Mouse (Mus musculus): ENCODE measurements around the gene Ly6g5b. TPM values are rescaled to one million over a fixed set of nuclear protein-coding genes. Genes with fewer than 3 reads are reported as not detected.
A peak's percentile ranks its signal among the peaks of the same experiment; 100 is the strongest.

Gene Ly6g5b
- polyA plus RNA-seq, 1 experiment from 2014 or later: 1.2 TPM

DNA sequence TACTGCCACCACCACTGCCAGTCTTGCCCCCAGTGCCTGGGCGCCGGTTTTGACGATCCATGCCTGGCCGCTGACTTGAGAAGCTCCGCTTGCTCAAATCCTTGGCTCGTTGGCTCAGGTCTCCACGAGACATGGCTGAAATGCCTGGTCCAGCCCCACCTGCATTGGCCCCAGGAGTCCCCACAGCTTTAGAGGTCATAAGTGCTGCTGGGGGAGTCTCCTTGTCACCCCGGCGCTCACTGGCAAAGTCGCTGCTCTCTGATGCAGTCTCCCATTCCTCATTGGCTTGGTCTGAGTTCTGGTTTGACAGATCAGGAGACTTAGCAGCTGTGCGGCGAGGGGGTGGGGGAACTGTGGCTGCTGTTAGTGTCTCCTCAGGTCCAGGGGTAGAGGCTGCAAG lies 40.2 kb upstream of the Ly6g5b start:
- Histone ChIP-seq H3K4me1 (no peaks in the 10 kb centered on the region), H3K9me3 (no peaks in the 10 kb centered on the region), H3K9ac (replicated peaks) (no peak overlapping the region), H3K27me3 (no peaks in the 10 kb centered on the region), H3K4me3 (no peak overlapping the region), H3K4me2 (replicated peaks) (no peak overlapping the region), H3K27ac (replicated peaks) (no peak overlapping the region), H3K36me3 (peaks cover 98% of the 10 kb centered on the region)
- 92% methylated on average over 12 of the region's 12 CpGs for WGBS
- no peak for ATAC-seq (replicated peaks)

DNA sequence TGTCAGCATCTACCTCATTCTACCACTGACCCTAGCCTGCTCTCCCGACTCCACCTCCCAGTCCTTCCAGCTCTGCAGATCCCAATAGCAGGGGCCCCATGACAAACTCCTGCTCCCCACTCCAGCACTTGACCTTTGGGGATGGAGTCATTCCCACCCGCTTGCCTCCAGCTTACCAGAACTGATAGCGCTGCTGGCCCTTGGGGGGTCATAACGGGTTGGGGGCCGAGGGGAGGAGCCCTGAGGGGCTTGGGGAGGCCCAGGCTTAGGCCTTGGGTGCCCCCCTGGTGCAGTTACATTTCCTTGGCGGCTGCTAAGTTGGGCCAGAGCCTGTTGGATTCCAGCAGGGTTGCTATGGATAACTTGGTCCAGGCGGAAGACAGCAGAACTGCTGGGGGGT lies 39.4 kb upstream of the Ly6g5b start:
- Histone ChIP-seq H3K9me3 (no peaks in the 10 kb centered on the region), H3K27me3 (no peaks in the 10 kb centered on the region), H3K36me3 (peaks cover 98% of the 10 kb centered on the region), H3K9ac (replicated peaks) (no peak overlapping the region), H3K27ac (replicated peaks) (no peak overlapping the region), H3K4me3 (no peak overlapping the region), H3K4me2 (replicated peaks) (no peak overlapping the region), H3K4me1 (no peaks in the 10 kb centered on the region)
- 85% methylated on average over 7 of the region's 7 CpGs for WGBS
- ATAC-seq (replicated peaks): no peak

DNA sequence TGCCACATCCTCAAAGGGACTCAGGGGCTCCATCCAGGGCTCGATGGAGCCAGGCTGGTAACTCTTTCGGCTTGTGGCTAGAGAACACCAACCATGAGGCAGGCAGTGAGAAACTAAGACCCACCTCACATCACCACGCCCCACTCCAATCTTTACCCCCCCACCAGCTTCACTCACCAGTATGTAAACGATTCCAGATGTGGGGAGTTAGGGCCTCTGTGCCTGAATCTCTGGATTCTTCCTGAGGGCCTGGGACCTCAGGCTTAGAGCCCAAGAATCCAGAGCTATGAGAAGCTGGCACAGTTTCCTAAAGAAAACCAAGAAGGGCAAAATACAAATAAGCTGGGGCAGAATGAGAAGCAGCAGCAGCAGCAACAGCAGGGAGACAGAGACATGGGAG lies 38.7 kb upstream of the Ly6g5b start:
- ATAC-seq (replicated peaks): no peak
- Histone ChIP-seq H3K4me2 (replicated peaks) (no peak overlapping the region), H3K9me3 (no peaks in the 10 kb centered on the region), H3K36me3 (peaks cover 98% of the 10 kb centered on the region), H3K9ac (replicated peaks) (no peak overlapping the region), H3K4me1 (no peaks in the 10 kb centered on the region), H3K27ac (replicated peaks) (no peak overlapping the region), H3K27me3 (no peaks in the 10 kb centered on the region), H3K4me3 (no peak overlapping the region)
- 94% methylated on average over 4 of the region's 4 CpGs for WGBS

DNA sequence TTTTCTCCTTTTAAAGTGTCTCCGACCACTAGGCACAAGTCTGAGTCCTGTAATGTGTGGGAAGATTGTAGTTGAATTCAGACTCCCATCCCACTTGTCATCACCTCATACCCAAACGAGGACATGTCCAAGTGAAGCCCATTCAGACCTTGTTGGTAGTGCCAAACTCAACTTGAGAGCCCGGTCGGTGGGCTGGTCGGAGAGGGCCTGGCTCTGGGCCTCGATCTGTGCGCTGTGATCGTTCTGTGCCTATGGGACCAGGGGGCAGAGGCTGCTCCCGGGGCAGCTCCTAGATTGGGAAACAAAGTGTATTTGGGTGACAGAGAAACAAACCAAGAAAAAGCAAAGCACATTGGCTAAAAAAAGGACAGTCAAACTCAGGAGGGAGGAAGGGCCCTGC lies 37.8 kb upstream of the Ly6g5b start:
- H3K9ac ChIP-seq (replicated peaks): no peak overlapping the region
- no peak for ATAC-seq (replicated peaks)
- H3K27me3 ChIP-seq: no peaks in the 10 kb centered on the region
- no peak overlapping the region for H3K4me2 ChIP-seq (replicated peaks)
- no peaks in the 10 kb centered on the region for H3K4me1 ChIP-seq
- H3K36me3 ChIP-seq: peaks cover 97% of the 10 kb centered on the region
- H3K9me3 ChIP-seq: no peaks in the 10 kb centered on the region
- no peak overlapping the region for H3K4me3 ChIP-seq
- H3K27ac ChIP-seq (replicated peaks): no peak overlapping the region
- 91% methylated on average over 9 of the region's 9 CpGs for WGBS

DNA sequence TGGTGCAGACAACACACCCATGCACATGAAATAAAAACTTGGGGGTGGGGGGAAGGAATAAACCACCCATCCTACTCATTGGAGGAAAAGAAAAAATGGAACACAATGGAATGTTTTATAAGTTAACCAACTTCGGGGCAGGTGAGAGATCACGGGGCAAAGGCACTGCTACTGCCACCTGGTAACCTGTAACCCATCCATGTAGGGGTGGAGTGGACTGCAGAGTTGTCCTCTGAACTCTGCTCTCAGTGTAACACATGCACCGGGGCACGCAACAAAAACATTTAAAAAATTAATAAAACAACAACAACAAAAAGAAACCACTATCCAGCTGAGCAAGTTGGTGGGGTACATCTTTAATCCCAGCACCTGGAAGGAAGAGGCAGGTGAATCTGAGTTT lies 36.9 kb upstream of the Ly6g5b start:
- Histone ChIP-seq H3K4me2 (replicated peaks) (no peak overlapping the region), H3K4me1 (no peaks in the 10 kb centered on the region), H3K9me3 (no peaks in the 10 kb centered on the region), H3K4me3 (no peak overlapping the region), H3K27me3 (no peaks in the 10 kb centered on the region), H3K36me3 (peaks cover 96% of the 10 kb centered on the region), H3K9ac (replicated peaks) (no peak overlapping the region), H3K27ac (replicated peaks) (no peak overlapping the region)
- no peak for ATAC-seq (replicated peaks)
- WGBS: 92% methylated on average over 4 of the region's 4 CpGs

DNA sequence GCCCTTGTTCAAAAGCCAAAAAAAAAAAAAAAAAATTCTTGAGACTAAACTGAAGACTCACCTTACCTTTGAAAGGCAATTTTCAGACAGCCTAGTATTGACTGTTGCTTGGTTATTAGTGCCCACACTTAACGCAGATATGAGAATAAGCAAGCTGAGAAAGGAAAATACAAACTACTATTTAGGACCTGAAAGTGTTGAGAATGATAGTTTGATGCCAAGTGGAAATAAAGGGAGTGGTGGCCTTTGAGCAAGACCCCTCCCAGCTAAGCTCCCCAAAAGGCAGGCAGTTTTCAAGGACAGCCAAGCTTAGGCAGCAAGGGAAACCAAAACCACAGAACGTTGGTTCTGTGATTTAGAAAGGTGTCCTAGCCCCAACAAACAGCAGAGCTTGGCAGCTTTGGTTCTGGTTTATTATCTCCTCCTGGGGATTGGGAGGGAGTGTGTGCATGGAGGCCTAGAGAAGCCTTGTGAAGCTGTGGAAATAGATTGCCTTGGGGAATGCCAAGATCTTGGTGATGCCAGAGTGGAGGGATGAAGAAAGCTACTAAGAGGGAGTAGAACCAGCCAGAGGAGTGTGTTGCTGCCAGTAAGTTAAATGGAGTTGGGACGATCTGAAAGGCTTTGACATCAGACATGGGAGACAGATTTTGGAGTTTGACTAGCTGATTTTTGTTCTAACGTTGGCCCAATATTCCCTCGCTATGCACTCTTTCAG lies 32.9 kb upstream of the Ly6g5b start:
- WGBS: 60% methylated on average over 5 of the region's 5 CpGs
- Histone ChIP-seq H3K36me3 (peaks cover 96% of the 10 kb centered on the region), H3K4me3 (no peak overlapping the region), H3K4me2 (replicated peaks) (no peak overlapping the region), H3K4me1 (no peaks in the 10 kb centered on the region), H3K27me3 (no peaks in the 10 kb centered on the region), H3K9ac (replicated peaks) (no peak overlapping the region), H3K9me3 (no peaks in the 10 kb centered on the region), H3K27ac (replicated peaks) (peak overlapping the region; percentile 14; the same call in 1 of the 2 replicates)
- no peak for ATAC-seq (replicated peaks)

DNA sequence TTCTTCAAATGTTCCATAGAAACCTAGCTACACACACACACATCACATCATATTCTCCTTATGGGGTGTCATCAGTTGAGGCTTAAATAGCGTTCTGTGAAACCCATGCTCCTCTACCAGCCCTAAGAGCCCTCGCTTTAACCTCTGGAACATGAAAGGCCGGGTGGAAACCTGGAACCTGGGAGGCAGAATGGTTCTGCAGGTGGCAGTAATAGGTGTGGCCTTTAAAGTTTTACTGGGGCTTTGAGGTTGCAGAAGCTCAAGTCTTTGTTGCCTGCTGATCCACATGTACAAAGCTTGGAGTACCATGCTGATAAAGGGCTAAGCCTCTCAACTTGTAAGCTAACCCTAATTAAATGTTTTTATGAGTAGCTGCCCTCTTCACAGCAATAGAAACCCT lies 32.1 kb upstream of the Ly6g5b start:
- ATAC-seq (replicated peaks): no peak
- Histone ChIP-seq H3K36me3 (peaks cover 96% of the 10 kb centered on the region), H3K4me3 (no peak overlapping the region), H3K9ac (replicated peaks) (no peak overlapping the region), H3K9me3 (no peaks in the 10 kb centered on the region), H3K4me2 (replicated peaks) (no peak overlapping the region), H3K27ac (replicated peaks) (peak overlapping the region; percentile 0; the same call in 1 of the 2 replicates), H3K27me3 (no peaks in the 10 kb centered on the region), H3K4me1 (no peaks in the 10 kb centered on the region)
- 63% methylated on average over 3 of the region's 3 CpGs for WGBS

DNA sequence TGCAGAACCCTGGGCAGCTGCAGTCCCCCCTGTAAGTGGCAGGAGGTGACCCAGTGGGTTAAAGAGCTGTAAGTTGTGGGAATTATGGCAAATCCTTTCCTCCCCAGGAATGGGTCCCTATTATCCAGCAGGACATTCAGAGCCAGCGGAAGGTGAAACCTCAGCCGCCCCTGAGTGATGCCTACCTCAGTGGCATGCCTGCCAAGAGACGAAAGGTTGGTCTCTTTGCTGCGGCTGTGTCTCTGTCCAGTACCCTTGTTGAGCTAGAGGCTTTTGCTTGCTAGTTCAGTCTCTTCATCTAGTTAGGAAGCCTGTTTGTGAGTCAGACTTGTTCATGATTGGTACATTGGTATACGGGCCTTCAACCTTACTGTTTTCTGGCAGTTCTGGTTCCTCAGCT lies 30.9 kb upstream of the Ly6g5b start:
- Histone ChIP-seq H3K27ac (replicated peaks) (no peak overlapping the region), H3K36me3 (peaks cover 96% of the 10 kb centered on the region), H3K4me2 (replicated peaks) (no peak overlapping the region), H3K9ac (replicated peaks) (no peak overlapping the region), H3K9me3 (no peaks in the 10 kb centered on the region), H3K27me3 (no peaks in the 10 kb centered on the region), H3K4me1 (no peaks in the 10 kb centered on the region), H3K4me3 (no peak overlapping the region)
- no peak for ATAC-seq (replicated peaks)
- WGBS: 85% methylated on average over 5 of the region's 5 CpGs

DNA sequence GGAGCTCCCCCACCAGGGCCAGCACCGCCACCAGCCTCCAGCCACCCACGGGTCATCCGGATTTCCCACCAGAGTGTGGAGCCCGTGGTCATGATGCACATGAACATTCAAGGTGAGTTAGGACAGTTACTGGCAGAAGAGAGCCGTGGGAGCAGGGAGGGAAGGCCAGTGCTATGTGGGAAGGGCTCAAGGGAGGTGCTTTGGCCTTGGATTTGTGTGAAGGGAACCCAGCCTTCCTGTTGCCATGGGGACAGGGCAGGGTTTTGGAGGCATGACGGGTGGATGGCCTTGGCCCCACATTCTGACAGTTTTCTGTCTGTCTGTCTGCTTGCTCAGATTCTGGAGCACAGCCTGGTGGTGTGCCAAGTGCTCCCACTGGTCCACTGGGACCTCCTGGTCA lies 26.7 kb upstream of the Ly6g5b start:
- ATAC-seq (replicated peaks): no peak
- H3K9me3 ChIP-seq: no peaks in the 10 kb centered on the region
- H3K9ac ChIP-seq (replicated peaks): no peak overlapping the region
- peaks cover 17% of the 10 kb centered on the region for H3K4me1 ChIP-seq
- 90% methylated on average over 6 of the region's 6 CpGs for WGBS
- H3K4me3 ChIP-seq: no peak overlapping the region
- no peak overlapping the region for H3K4me2 ChIP-seq (replicated peaks)
- no peak overlapping the region for H3K27ac ChIP-seq (replicated peaks)
- peaks cover 88% of the 10 kb centered on the region for H3K36me3 ChIP-seq
- no peaks in the 10 kb centered on the region for H3K27me3 ChIP-seq

DNA sequence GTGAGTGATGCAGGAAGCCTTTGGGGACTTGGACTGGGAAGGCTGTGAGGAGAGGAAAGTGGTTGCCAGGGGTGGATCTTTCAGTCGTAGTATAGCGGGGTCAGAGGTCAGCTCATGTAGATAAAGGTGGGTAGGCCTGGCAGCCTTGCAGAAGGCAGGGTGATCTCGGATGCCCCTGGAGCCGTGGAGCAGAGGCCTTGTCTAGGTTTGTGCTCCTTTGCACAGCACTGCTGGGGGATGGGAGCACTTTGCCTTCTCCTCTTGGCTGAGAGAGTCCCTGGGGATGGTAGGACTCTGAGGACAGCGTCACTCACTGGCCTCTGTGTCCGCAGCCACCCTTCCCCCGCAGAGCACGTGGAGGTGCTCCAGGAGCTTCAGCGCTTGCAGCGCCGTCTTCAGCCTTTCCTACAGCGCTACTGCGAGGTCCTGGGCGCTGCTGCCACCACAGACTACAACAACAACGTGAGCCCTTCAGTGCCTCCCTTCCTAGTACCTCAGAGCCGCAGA lies 25.3 kb upstream of the Ly6g5b start:
- Histone ChIP-seq H3K9ac (replicated peaks) (no peak overlapping the region), H3K4me2 (replicated peaks) (no peak overlapping the region), H3K36me3 (peaks cover 74% of the 10 kb centered on the region), H3K4me1 (peaks cover 26% of the 10 kb centered on the region), H3K9me3 (no peaks in the 10 kb centered on the region), H3K4me3 (no peak overlapping the region), H3K27me3 (no peaks in the 10 kb centered on the region), H3K27ac (replicated peaks) (no peak overlapping the region)
- 80% methylated on average over 16 of the region's 16 CpGs for WGBS
- ATAC-seq (replicated peaks): no peak

DNA sequence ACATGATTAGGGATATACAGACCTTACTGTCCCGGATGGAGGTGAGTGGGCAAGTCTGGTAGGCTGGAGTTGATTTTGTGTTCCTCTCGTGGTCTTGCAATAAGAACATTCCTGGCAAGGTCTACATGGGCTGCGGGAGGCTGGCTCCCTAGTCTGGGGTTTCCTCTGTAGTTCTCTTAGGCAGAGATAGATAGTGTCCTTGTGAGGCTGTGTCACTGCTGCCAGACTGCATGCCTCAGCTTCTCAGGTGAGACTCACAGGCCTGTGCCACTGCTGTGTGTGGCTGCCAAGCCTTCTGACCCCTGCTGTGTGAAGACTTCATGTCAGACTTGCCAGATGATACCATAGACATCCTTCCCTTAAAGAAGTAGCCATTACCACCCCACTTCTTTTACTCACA lies 24.0 kb upstream of the Ly6g5b start:
- Histone ChIP-seq H3K9me3 (no peaks in the 10 kb centered on the region), H3K4me1 (peaks cover 28% of the 10 kb centered on the region), H3K27me3 (no peaks in the 10 kb centered on the region), H3K27ac (replicated peaks) (no peak overlapping the region), H3K4me3 (no peak overlapping the region), H3K4me2 (replicated peaks) (no peak overlapping the region), H3K36me3 (peaks cover 61% of the 10 kb centered on the region), H3K9ac (replicated peaks) (no peak overlapping the region)
- no peak for ATAC-seq (replicated peaks)
- WGBS: 92% methylated on average over 3 of the region's 3 CpGs

DNA sequence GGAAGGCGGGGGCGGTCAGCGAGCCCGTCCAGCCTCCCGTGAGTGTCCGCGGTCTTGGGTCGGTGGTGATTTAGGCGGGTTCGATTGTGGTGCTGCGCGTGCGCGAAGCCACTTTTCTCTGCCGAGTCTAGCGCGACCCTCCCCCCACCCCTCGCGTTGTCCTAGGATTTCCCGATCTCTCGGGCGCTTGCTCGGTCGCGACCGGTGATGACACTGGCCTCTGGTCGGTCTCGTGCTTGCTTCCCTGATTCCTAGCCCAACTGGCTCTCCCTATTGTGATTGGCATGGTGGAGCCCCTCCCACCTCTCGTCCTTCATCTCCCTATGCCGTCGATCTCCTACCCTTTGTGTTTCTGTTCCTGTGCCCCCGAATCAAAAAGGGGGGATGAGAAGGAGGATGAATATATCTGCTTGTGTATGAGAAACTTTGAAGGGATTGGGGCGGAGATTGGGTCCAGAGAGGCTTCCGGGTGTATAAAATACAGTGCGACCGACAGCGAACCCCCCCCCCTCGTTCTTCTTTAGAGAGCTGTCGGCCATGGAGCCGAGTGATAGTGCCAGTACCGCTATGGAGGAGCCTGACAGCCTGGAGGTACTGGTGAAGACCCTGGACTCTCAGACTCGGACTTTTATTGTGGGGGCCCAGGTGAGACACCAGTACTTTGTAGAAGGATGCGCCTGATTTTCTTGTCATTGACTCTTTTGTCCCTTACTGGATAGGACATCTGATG lies 20.5 kb upstream of the Ly6g5b start:
- H3K27me3 ChIP-seq: no peaks in the 10 kb centered on the region
- peak overlapping the region; percentile 95 for H3K27ac ChIP-seq (replicated peaks)
- H3K9me3 ChIP-seq: no peaks in the 10 kb centered on the region
- H3K4me3 ChIP-seq: peak overlapping the region; percentile 72
- peak overlapping the region; percentile 79 for H3K4me2 ChIP-seq (replicated peaks)
- peak overlapping the region; percentile 64 for H3K9ac ChIP-seq (replicated peaks)
- ATAC-seq (replicated peaks): peak; percentile 68
- H3K36me3 ChIP-seq: peaks cover 26% of the 10 kb centered on the region
- peaks cover 32% of the 10 kb centered on the region for H3K4me1 ChIP-seq
- WGBS: under 1% methylated on average over 43 of the region's 43 CpGs

Data from forebrain, embryonic 15.5 days (tissue).